Mouse (Mus musculus): ENCODE results near the gene Msrb3.
A peak's percentile ranks its signal among the peaks of the same experiment; 100 is the strongest.

The Msrb3 gene

GRCm38 (mm10) chr10:120898785-120899762 lies at the start of gene Msrb3:
TSS of gene Msrb3 (minus strand) at chr10:120899101.
- DNase-seq (ENCODE audit: low spot score in 2 of 2): peak; percentile 91

GRCm38 (mm10) chr10:120948461-120948860 lies 49.6 kb upstream of the Msrb3 start:
- no peak for DNase-seq (ENCODE audit: low spot score in 2 of 2)

GRCm38 (mm10) chr10:120947842-120948241 lies 48.9 kb upstream of the Msrb3 start:
- no peak for DNase-seq (ENCODE audit: low spot score in 2 of 2)

- DNase-seq (ENCODE audit: low spot score in 2 of 2): no peak
These were observed 47.9 kb upstream of the Msrb3 start for GRCm38 (mm10) chr10:120946847-120947246.

- no peak for DNase-seq (ENCODE audit: low spot score in 2 of 2)
These were observed 40.0 kb upstream of the Msrb3 start for GRCm38 (mm10) chr10:120938904-120939208.

- DNase-seq (ENCODE audit: low spot score in 2 of 2): peak in 1 of 2 experiments; percentile 12
These were observed 39.4 kb upstream of the Msrb3 start for GRCm38 (mm10) chr10:120938077-120938903.

GRCm38 (mm10) chr10:120929536-120929935 lies 30.6 kb upstream of the Msrb3 start:
- no peak for DNase-seq (ENCODE audit: low spot score in 2 of 2)

GRCm38 (mm10) chr10:120928183-120928582 lies 29.3 kb upstream of the Msrb3 start:
- DNase-seq (ENCODE audit: low spot score in 2 of 2): no peak

- DNase-seq (ENCODE audit: low spot score in 2 of 2): no peak
These were observed 27.3 kb upstream of the Msrb3 start for GRCm38 (mm10) chr10:120926156-120926555.

- no peak for DNase-seq (ENCODE audit: low spot score in 2 of 2)
These were observed 22.6 kb upstream of the Msrb3 start for GRCm38 (mm10) chr10:120921501-120921900.

GRCm38 (mm10) chr10:120920604-120921003 lies 21.7 kb upstream of the Msrb3 start:
- no peak for DNase-seq (ENCODE audit: low spot score in 2 of 2)

- no peak for DNase-seq (ENCODE audit: low spot score in 2 of 2)
These were observed 17.3 kb upstream of the Msrb3 start for GRCm38 (mm10) chr10:120916250-120916649.

GRCm38 (mm10) chr10:120914948-120915631 lies 16.2 kb upstream of the Msrb3 start:
- peak; percentile 52 to 58 for DNase-seq (ENCODE audit: low spot score in 2 of 2)

GRCm38 (mm10) chr10:120914286-120914685 lies 15.4 kb upstream of the Msrb3 start:
- DNase-seq (ENCODE audit: low spot score in 2 of 2): no peak

GRCm38 (mm10) chr10:120913796-120914195 lies 14.9 kb upstream of the Msrb3 start:
- no peak for DNase-seq (ENCODE audit: low spot score in 2 of 2)

GRCm38 (mm10) chr10:120911971-120912370 lies 13.1 kb upstream of the Msrb3 start:
- no peak for DNase-seq (ENCODE audit: low spot score in 2 of 2)

- DNase-seq (ENCODE audit: low spot score in 2 of 2): no peak
These were observed 10.1 kb upstream of the Msrb3 start for GRCm38 (mm10) chr10:120908776-120909574.

- DNase-seq (ENCODE audit: low spot score in 2 of 2): no peak
These were observed 5.8 kb upstream of the Msrb3 start for GRCm38 (mm10) chr10:120904676-120905075.

GRCm38 (mm10) chr10:120903843-120904468 lies 5.1 kb upstream of the Msrb3 start:
- DNase-seq (ENCODE audit: low spot score in 2 of 2): no peak

GRCm38 (mm10) chr10:120901746-120902145 lies 2.8 kb upstream of the Msrb3 start:
- no peak for DNase-seq (ENCODE audit: low spot score in 2 of 2)

- DNase-seq (ENCODE audit: low spot score in 2 of 2): peak in 1 of 2 experiments; percentile 21
These were observed 1.2 kb upstream of the Msrb3 start for GRCm38 (mm10) chr10:120900096-120900495.
